Mouse (Mus musculus) gastrocnemius, adult 2 months (tissue): ENCODE data around the gene Runx1. TPM values are rescaled to one million over a fixed set of nuclear protein-coding genes. Genes with fewer than 3 reads are reported as not detected.

Source experiments
- DNase-seq: peaks from one replicate; pipeline ENCODE4 v3.0.0; 2022
- H3K27ac ChIP-seq: fragments of 200-600 bp; 2 replicates; pipeline ENCODE4 v1.8.1; 2022; ENCODE audit warnings: mild to moderate bottlenecking
- H3K4me3 ChIP-seq: fragments of 200-600 bp; 2 replicates; pipeline ENCODE4 v1.8.1; 2022; ENCODE audit warnings: mild to moderate bottlenecking, moderate library complexity
- CTCF ChIP-seq: fragments of 200-600 bp; IDR thresholded peaks from 2 replicates; pipeline ENCODE4 v1.8.1; 2022; ENCODE audit warnings: antibody characterized with exemption, mild to moderate bottlenecking, moderate library complexity
- intact Hi-C: fragments of 180-260 bp; cut with DNase I; formaldehyde crosslinking; loops from one replicate; pipeline ENCODE4 v1.15.1; 2025
- total RNA-seq, 2 experiments: library from RNA; stranded (reverse); gene quantifications; 2 replicates each; pipeline ENCODE4 v1.2.3; 2021

The Runx1 gene
- total RNA-seq, 2 experiments from 2014 or later = 2.2 to 4.0 TPM

DNA sequence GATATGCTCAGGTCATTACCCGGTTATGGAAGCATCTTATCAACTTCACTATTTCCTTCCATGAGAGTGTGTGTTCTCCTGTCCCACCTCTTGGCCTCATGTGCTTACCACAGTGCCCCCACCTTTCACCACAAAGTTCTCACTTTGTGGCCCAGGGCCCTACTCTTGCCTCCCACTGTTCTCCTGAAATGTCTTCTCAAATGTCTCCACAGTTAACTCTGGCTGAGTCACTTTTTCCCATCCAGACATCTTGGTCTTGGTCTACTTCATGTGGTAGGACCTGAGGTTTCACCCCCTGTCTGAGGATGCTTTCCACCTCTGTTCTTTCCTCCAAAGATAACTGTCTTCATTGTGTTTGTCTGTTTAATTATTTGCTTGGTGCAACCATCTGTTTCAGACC lies 77.7 kb downstream of the Runx1 start:
- no peak for DNase-seq
- no peak overlapping the region for H3K27ac ChIP-seq
- intact Hi-C loops = no loop called here

DNA sequence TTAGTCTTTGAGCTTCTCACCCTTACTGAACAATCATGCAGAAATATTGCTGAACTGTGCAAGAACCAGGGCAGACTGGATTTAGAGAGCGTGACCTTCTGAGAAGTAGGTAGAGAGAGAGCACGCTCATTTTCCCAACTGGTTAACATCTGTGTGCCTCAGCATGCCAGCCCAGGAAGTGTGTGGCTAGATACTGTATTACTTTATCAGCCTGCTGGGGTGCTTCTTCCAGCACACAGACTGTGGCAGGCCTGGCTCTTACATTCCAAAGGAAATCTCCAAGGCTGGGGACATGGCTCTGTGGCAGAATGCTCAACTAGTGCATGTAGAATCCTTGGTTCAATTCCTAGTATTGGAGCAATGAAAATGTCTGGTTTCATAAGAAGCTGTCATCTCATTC lies 78.9 kb downstream of the Runx1 start:
- intact Hi-C loops = no loop called here
- no peak for TF ChIP-seq CTCF
- no peak overlapping the region for H3K27ac ChIP-seq
- no peak overlapping the region for H3K4me3 ChIP-seq
- DNase-seq = no peak

More for the DNA sequence above, 77.7 kb downstream of the Runx1 start:
- no peak for TF ChIP-seq CTCF
- H3K4me3 ChIP-seq = no peak overlapping the region

DNA sequence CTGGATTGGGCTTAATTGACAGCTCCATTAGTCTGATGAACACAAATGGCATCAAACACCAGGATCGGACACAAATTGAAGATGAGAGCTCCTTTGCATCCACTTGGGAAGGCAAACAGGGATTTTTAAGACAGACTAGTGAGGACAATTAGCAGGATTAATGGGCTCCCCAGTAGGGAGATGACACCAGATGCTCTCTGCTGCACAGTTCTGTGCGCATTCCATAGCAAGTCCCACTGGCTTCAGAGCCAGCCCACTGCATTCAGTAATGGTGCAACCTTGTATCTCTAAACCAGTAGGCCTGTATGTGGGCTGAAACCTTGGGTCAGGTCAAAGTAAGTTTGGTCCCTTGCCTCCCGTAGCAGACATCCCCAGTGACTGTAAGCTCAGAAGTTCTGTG lies 80.7 kb downstream of the Runx1 start:
- intact Hi-C loops = no loop called here
- Histone ChIP-seq H3K27ac (no peak overlapping the region), H3K4me3 (no peak overlapping the region)
- TF ChIP-seq CTCF = no peak
- DNase-seq = no peak

DNA sequence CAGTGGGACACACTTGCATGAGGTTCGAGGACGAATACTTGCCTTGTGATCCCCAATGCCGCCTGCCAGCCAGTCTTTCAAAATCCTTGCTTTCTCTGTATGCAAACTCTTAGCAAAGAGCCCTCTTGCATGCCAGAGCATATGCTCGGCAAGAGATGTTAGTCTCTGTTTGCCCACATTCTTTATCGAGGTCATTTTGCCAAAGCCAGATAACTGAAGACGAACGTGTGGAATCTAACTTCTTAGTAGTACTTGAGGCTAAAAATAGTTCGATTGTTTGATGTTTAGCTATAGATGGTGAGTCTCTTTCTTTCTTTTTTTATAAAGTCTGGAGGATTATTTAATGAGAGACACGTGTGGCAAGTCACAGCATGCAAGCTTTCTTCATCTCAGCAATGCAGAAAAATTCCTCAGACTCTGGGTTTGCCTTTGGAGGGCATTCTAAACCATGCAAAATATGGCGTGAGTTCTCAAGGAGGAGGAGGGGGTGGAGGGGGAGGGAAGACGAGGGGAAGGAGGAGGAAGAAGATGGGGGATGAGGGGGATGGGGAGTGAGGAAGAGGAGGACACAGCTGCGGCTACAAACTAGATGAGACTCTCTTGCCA lies 81.7 kb downstream of the Runx1 start:
- intact Hi-C loops = no loop called here
- no peak for TF ChIP-seq CTCF
- DNase-seq = no peak
- Histone ChIP-seq H3K27ac (no peak overlapping the region), H3K4me3 (no peak overlapping the region)

DNA sequence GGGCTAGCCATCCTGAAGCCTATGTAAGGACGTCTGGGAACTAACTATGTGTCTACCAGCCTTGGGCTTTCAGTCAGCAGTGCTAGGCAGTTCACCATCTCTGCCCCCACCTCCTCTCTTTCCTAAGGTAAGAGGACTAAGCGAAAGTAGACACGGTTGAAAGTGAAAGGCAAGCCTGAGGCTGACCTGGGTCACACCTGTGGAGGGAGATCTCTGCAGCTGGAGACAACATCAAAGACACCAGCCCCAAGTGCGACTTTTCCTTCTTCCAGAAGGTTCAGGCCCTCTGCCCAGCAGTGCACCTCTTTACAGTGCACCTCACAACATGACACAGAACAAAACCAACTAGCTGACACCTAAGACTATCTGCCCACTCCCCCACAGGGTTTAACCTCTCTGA lies 82.2 kb downstream of the Runx1 start:
- TF ChIP-seq CTCF = no peak
- no peak for DNase-seq
- Histone ChIP-seq H3K4me3 (no peak overlapping the region), H3K27ac (no peak overlapping the region)
- intact Hi-C loops = no loop called here

DNA sequence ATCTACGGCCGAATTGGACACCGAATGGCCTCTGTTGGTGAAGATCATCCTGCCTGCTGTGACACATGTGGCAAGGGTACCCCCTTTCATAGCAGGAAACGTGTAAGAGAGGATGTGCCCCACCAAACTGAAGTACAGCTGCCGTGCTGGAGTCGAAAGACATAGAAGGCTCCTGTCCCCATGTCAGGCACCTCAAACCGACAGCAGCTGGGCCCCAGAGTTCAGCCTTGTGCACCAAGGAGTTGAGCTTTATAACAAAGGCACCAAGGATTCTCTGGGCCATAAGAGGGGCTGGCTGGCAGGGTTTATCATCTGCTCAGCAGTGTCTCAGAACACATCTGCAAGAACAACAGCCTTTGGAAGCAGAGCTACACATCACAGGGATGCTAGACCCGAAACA lies 84.6 kb downstream of the Runx1 start:
- DNase-seq = no peak
- no peak for TF ChIP-seq CTCF
- intact Hi-C loops = no loop called here
- H3K4me3 ChIP-seq = no peak overlapping the region
- no peak overlapping the region for H3K27ac ChIP-seq

DNA sequence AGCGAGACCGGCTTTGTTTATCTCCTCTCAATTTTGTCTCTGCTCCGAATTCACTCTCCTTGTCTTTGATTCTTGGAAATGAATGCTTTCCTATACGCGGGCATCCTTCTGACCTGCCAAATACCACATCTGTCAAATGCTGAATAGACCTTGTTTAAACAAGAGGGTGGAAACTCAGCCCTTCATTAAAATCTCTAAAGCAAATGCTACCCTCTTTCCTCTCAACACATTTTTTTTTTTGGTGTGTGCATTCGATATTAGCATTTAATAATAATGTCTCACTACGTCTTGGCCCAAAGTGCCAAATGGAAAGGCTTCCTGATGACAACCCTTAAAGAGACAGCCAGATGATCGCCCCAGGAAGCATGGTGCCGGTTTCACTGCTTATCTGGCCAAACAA lies 85.4 kb downstream of the Runx1 start:
- no peak for TF ChIP-seq CTCF
- no peak overlapping the region for H3K27ac ChIP-seq
- intact Hi-C loops = no loop called here
- H3K4me3 ChIP-seq = no peak overlapping the region
- no peak for DNase-seq

DNA sequence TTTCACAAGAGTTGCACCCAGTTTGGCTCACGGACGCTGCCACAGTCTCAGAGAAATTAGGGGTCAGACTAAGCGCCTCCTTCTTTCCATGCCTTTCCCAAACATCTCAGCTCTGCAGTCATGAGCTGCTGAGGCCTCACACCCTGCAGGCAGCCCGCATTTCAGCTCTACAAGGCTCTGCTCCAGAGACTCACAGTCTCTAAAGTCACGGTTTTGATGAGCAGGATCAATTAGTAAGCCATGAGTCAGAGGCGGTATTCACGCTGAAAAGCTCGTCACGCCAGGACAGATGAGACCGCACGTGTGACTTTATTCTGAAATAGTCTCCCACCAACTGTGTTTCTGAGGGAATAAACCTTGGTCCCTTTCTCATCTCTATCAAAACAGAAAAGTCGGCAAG lies 86.0 kb downstream of the Runx1 start:
- Histone ChIP-seq H3K27ac (no peak overlapping the region), H3K4me3 (no peak overlapping the region)
- intact Hi-C loops = no loop called here
- no peak for TF ChIP-seq CTCF
- no peak for DNase-seq

DNA sequence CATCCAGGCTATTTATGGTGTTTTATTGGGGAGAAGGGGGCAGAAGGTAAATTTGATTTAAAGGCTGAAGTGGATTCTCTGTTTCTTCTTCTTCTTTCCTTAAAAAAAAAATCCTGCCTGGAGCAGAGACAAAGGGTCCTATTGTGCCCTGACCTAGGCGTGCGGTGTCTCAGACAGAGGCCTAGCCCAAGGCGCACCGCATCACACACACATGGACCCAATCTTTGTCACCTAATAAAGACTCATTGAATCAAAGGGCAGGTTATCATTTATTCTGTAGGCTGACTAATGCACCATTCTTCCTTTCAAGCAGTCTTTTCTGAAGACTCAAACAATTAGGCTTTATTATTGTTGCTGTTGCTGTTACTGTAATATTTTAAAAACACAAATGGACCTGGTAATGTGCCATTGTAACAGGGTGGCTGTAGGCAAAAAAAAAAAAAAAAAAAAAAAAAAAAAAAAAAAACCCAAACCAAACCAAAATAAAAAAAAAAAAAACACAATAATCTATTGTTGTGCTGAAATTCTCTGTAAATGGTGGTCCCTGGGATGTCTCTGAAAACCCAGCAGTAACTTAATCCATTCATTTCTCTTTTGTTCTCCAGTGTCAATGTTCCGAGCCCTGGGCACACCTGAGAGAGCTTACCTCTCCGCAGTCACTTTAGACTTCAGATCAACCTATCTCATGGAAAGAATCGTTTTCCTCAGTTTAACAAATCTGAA lies 86.7 kb downstream of the Runx1 start:
- intact Hi-C loops = no loop called here
- no peak for TF ChIP-seq CTCF
- DNase-seq = no peak
- H3K27ac ChIP-seq = no peak overlapping the region
- no peak overlapping the region for H3K4me3 ChIP-seq

DNA sequence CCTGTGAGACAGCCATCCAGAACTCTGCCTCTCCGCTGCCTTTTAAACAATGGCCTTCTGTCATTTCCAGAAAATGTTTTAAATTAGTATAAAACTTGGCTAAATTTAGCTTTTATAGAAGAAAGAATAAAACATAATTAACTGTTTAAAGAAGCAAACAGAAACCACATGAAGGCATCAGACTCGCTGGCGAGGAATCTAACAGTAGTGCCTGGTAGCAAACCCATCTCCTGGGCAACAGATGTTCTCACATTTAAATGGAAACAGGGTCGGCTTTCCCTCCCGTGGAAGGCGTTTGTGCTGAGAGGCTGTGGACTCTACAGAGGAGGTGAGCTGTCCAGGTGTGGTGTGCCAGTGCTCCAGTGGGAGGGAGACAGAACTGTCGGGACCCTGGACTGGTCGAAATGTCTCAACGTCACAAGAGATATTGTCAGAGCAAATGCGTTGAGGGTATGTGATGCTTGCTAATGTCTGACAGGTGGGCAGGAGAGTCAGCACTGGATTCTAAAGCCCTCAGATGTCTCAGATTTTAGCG lies 87.4 kb downstream of the Runx1 start:
- TF ChIP-seq CTCF = no peak
- intact Hi-C loops = no loop called here
- no peak overlapping the region for H3K4me3 ChIP-seq

DNA sequence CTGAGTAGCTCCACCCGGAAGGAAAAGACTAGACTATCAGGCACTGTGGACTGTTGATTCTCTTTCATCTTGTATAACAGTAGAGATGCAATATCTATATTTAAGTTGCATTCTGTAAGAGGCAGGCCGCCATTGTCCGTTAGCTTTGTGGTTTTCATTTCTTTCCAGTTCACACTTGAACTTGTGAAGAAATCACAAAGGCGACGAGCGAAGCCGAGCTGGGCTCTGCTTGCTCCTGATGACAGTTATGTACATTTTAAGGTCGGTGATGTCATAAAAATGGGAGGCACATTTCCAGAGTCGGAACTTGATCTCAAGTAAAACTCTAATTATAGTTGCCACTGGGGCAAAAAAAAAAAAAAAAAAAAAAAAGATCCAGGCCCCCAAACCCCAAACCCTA lies 99.1 kb downstream of the Runx1 start:
- no peak for TF ChIP-seq CTCF
- Histone ChIP-seq H3K27ac (no peak overlapping the region), H3K4me3 (no peak overlapping the region)
- intact Hi-C loops = no loop called here
- DNase-seq = no peak

More for the DNA sequence above, 87.4 kb downstream of the Runx1 start:
- no peak overlapping the region for H3K27ac ChIP-seq
- no peak for DNase-seq

DNA sequence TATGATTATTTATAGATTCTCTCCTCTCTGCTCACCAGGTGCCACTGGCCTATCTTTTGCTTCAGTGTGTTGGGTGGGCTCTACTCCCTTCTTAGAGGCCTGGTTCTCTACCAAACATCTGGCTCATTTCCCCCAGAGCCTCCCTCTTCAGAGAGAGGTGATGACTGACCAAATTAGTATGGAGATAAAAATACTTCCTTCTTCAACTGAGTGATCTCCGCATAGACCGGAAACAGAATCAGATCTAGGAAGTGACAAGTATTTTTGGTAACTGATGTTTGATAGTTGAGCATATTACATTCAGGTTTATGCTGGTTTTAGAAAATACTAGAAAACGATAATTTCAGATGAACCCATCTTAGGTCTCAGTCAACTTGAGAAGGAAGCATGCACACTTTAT lies 101.4 kb downstream of the Runx1 start:
- Histone ChIP-seq H3K27ac (no peak overlapping the region), H3K4me3 (no peak overlapping the region)
- DNase-seq = no peak
- intact Hi-C loops = no loop called here
- TF ChIP-seq CTCF = no peak

DNA sequence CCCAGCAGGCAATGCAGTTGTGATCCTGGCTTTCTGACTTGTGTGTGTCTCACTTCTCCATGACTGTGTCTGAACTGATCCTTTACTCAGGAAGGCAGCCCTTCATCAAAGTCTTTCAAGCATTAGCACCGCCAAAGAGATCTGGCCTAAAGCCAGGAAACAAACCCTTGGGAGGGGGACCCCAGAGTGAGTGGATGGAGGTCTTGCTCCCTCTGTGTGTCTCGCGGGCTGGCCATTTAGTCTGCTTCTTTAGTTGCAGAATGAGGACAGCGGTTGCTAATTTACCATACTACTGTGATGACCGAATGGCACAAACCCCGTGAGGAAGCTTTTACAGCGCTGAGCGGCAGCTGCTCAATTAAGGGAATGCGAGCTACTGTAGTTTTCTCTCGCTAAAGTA lies 105.3 kb downstream of the Runx1 start:
- no peak for DNase-seq
- H3K27ac ChIP-seq = no peak overlapping the region
- intact Hi-C loops = no loop called here
- H3K4me3 ChIP-seq = no peak overlapping the region
- no peak for TF ChIP-seq CTCF

DNA sequence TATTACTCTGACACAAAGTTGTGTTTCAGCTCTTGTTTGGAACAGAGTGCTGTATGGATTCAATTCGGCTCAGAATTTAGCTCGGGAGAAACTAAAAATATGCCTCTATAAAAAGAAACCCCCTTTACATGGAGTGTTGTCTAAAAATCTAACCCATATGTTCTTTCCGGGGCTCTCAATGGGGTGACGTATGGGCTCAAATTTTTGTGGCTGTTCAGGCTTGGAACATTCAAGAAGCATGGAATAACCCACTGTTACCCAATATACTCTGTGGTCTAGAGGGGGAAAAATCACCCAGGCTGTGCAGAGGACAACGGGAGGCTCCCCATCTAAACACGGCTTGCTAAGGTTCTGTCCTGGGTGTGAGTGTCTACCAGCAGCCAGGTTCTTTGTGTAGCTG lies 106.2 kb downstream of the Runx1 start:
- TF ChIP-seq CTCF = no peak
- intact Hi-C loops = no loop called here
- no peak for DNase-seq
- H3K27ac ChIP-seq = no peak overlapping the region
- H3K4me3 ChIP-seq = no peak overlapping the region
